Mouse (Mus musculus) forebrain, embryonic 16.5 days (tissue): ENCODE measurements at regions not wholly inside any gene's neighbourhood (a gene's known extent, or its start where the extent isn't known, plus 50 kb on each side); places are given as distances from the start of the nearest gene placed in this dataset.

ENCODE experiments used
- ATAC-seq: fragments of 200-750 bp; cut with Nextera tagmentation; 2 replicates; pipeline ENCODE4 v1.8.0; 2017; ENCODE audit warnings: mild to moderate bottlenecking, moderate library complexity
- H3K27ac ChIP-seq: fragments of 300-500 bp; sonication (generic); 2 replicates; pipeline ENCODE4 v1.5.1; 2014; ENCODE audit warnings: low read length, control low read depth
- H3K27me3 ChIP-seq: fragments of 300-500 bp; sonication (generic); replicated peaks from 2 replicates; pipeline ENCODE4 v1.6.1; 2014; ENCODE audit warnings: low read length; ENCODE audit not compliant: control insufficient read depth, insufficient read depth
- H3K36me3 ChIP-seq: fragments of 300-500 bp; sonication (generic); 2 replicates; pipeline ENCODE4 v1.6.1; 2014; ENCODE audit not compliant: control insufficient read depth, insufficient read depth
- H3K4me1 ChIP-seq: fragments of 300-500 bp; sonication (generic); replicated peaks from 2 replicates; pipeline ENCODE4 v1.6.1; 2014; ENCODE audit warnings: low read length; ENCODE audit not compliant: control insufficient read depth, insufficient read depth
- H3K4me2 ChIP-seq: fragments of 300-500 bp; sonication (generic); 2 replicates; pipeline ENCODE4 v1.6.1; 2014; ENCODE audit warnings: mild to moderate bottlenecking, low read length, control low read depth
- H3K4me3 ChIP-seq: fragments of 300-500 bp; sonication (generic); replicated peaks from 2 replicates; pipeline ENCODE4 v1.5.1; 2014; ENCODE audit warnings: mild to moderate bottlenecking, low read length, control low read depth
- H3K9ac ChIP-seq: fragments of 300-500 bp; sonication (generic); replicated peaks from 2 replicates; pipeline ENCODE4 v1.6.1; 2014; ENCODE audit warnings: low read depth, low read length, control low read depth
- H3K9me3 ChIP-seq: fragments of 300-500 bp; sonication (generic); 2 replicates; pipeline ENCODE4 v1.6.1; 2016; ENCODE audit warnings: low read length; ENCODE audit not compliant: control insufficient read depth
- WGBS: fragments of 180-500 bp; shearing (Covaris S2); extraction: QIAGEN DNeasy Blood & Tissue Kit; methylation state at CpG from one replicate; pipeline ENCODE4 v1.1.7; 2014; 5-methylcytosine and 5-hydroxymethylcytosine counted together

GRCm38 (mm10) chr14:62132353-62132816, 160.0 kb upstream of the Rnaseh2b start:
- no peaks in the 10 kb centered on the region for H3K4me1 ChIP-seq
- no peak overlapping the region for H3K27ac ChIP-seq
- no peak overlapping the region for H3K4me2 ChIP-seq
- H3K9ac ChIP-seq, result no peak overlapping the region
- H3K36me3 ChIP-seq, result no peaks in the 10 kb centered on the region
- H3K4me3 ChIP-seq, result no peak overlapping the region
- H3K27me3 ChIP-seq, result no peaks in the 10 kb centered on the region
- H3K9me3 ChIP-seq, result peaks cover 4% of the 10 kb centered on the region
- no peak for ATAC-seq
- WGBS, result 77% methylated on average over 8 of the region's 8 CpGs

- WGBS, result 81% methylated on average over 5 of the region's 5 CpGs
- Histone ChIP-seq H3K36me3 (no peaks in the 10 kb centered on the region), H3K27ac (no peak overlapping the region), H3K4me2 (no peak overlapping the region), H3K4me3 (no peak overlapping the region), H3K4me1 (no peaks in the 10 kb centered on the region), H3K9me3 (peaks cover 4% of the 10 kb centered on the region), H3K27me3 (no peaks in the 10 kb centered on the region), H3K9ac (no peak overlapping the region)
- no peak for ATAC-seq
These were observed 154.4 kb upstream of the Rnaseh2b start for GRCm38 (mm10) chr14:62137981-62138380.

GRCm38 (mm10) chr14:62144385-62145030, 147.9 kb upstream of the Rnaseh2b start:
- Histone ChIP-seq H3K4me2 (no peak overlapping the region), H3K9me3 (no peaks in the 10 kb centered on the region), H3K27ac (no peak overlapping the region), H3K27me3 (no peaks in the 10 kb centered on the region), H3K4me1 (no peaks in the 10 kb centered on the region), H3K4me3 (no peak overlapping the region), H3K36me3 (no peaks in the 10 kb centered on the region), H3K9ac (no peak overlapping the region)
- ATAC-seq, result no peak
- WGBS, result 85% methylated on average over 17 of the region's 17 CpGs

- ATAC-seq, result no peak
- WGBS, result 80% methylated on average over 7 of the region's 7 CpGs
- Histone ChIP-seq H3K4me3 (no peak overlapping the region), H3K9me3 (no peaks in the 10 kb centered on the region), H3K27ac (no peak overlapping the region), H3K36me3 (no peaks in the 10 kb centered on the region), H3K4me1 (no peaks in the 10 kb centered on the region), H3K9ac (no peak overlapping the region), H3K4me2 (no peak overlapping the region), H3K27me3 (no peaks in the 10 kb centered on the region)
These were observed 135.2 kb upstream of the Rnaseh2b start for GRCm38 (mm10) chr14:62157038-62157716.

DNA sequence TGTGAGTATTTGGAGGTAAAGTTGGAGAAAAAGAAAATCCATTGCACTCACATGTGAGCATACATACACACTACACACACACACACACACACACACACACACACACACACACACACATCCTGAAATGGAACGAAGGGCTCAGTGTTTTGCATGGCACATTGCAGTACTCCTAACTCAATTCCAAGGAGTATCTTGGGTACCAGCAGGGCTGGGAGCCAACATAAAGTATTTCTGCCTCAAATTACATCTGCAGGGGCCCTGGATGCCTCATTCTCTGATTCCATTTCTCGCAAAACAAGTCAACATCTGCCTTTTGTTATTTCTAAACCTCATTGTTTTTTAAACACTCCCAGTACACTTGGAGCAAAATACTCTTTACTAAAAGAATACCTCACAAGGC, 132.7 kb upstream of the Rnaseh2b start:
- H3K36me3 ChIP-seq, result no peaks in the 10 kb centered on the region
- no peaks in the 10 kb centered on the region for H3K27me3 ChIP-seq
- no peak overlapping the region for H3K4me3 ChIP-seq
- no peak for ATAC-seq
- no peak overlapping the region for H3K27ac ChIP-seq
- no peaks in the 10 kb centered on the region for H3K4me1 ChIP-seq
- no peaks in the 10 kb centered on the region for H3K9me3 ChIP-seq
- H3K9ac ChIP-seq, result no peak overlapping the region
- H3K4me2 ChIP-seq, result no peak overlapping the region
- 78% methylated on average over 2 of the region's 2 CpGs for WGBS

- H3K4me2 ChIP-seq, result no peak overlapping the region
- H3K27me3 ChIP-seq, result no peaks in the 10 kb centered on the region
- H3K9ac ChIP-seq, result no peak overlapping the region
- no peaks in the 10 kb centered on the region for H3K9me3 ChIP-seq
- ATAC-seq, result no peak
- no peaks in the 10 kb centered on the region for H3K4me1 ChIP-seq
- H3K4me3 ChIP-seq, result no peak overlapping the region
- WGBS, result 70% methylated on average over 12 of the region's 12 CpGs
- no peaks in the 10 kb centered on the region for H3K36me3 ChIP-seq
- no peak overlapping the region for H3K27ac ChIP-seq
These were observed 129.1 kb upstream of the Rnaseh2b start for GRCm38 (mm10) chr14:62163120-62163796.

DNA sequence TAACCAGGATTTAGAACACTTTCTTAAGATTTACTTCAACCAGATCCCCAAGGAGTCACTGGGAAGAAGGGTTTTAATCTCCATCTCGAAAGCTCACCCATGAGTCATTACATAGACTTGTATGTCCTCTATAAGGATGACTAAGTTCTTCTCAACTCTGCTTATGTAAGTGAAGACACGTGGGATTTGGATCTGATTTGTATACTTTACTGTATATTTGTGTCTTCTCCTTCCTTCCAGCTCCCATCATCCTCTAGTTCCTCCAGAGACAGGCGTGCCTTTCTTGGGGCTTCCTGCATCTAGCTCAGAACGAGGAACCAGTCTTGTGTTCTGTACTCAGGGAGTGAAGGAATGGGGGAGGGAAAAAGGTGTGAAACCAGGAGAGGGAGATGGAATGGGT, 127.5 kb upstream of the Rnaseh2b start:
- 78% methylated on average over 4 of the region's 4 CpGs for WGBS
- no peaks in the 10 kb centered on the region for H3K9me3 ChIP-seq
- ATAC-seq, result no peak
- H3K4me3 ChIP-seq, result no peak overlapping the region
- no peak overlapping the region for H3K4me2 ChIP-seq
- H3K27me3 ChIP-seq, result no peaks in the 10 kb centered on the region
- H3K4me1 ChIP-seq, result no peaks in the 10 kb centered on the region
- no peak overlapping the region for H3K27ac ChIP-seq
- H3K36me3 ChIP-seq, result no peaks in the 10 kb centered on the region
- H3K9ac ChIP-seq, result no peak overlapping the region

GRCm38 (mm10) chr14:62166006-62166405, 126.4 kb upstream of the Rnaseh2b start:
- no peak for ATAC-seq
- WGBS, result 89% methylated on average over 1 of the region's 1 CpGs
- Histone ChIP-seq H3K9me3 (no peaks in the 10 kb centered on the region), H3K9ac (no peak overlapping the region), H3K4me2 (no peak overlapping the region), H3K27me3 (no peaks in the 10 kb centered on the region), H3K4me1 (no peaks in the 10 kb centered on the region), H3K4me3 (no peak overlapping the region), H3K36me3 (no peaks in the 10 kb centered on the region), H3K27ac (no peak overlapping the region)

- H3K4me3 ChIP-seq, result no peak overlapping the region
- 0 out of 2 replicates have a peak, but pooled peaks cover under 1% of the 10 kb centered on the region for H3K4me1 ChIP-seq
- H3K9ac ChIP-seq, result no peak overlapping the region
- no peak overlapping the region for H3K27ac ChIP-seq
- H3K9me3 ChIP-seq, result no peaks in the 10 kb centered on the region
- no peaks in the 10 kb centered on the region for H3K27me3 ChIP-seq
- no peaks in the 10 kb centered on the region for H3K36me3 ChIP-seq
- ATAC-seq, result no peak
- H3K4me2 ChIP-seq, result no peak overlapping the region
- WGBS, result 49% methylated on average over 5 of the region's 5 CpGs
These were observed 125.8 kb upstream of the Rnaseh2b start for GRCm38 (mm10) chr14:62166596-62166995.
